Mouse (Mus musculus): Measurements from ENCODE around the gene Ndufb5. TPM values are rescaled to one million over a fixed set of nuclear protein-coding genes. Genes with fewer than 3 reads are reported as not detected.
"Not testable (repeated sequence)": the region's sequence is repeated elsewhere in the genome, so short reads cannot be mapped to it uniquely, and the experiment has no call there.

The Ndufb5 gene
- polyA plus RNA-seq, 1 experiment = 333 TPM

DNA sequence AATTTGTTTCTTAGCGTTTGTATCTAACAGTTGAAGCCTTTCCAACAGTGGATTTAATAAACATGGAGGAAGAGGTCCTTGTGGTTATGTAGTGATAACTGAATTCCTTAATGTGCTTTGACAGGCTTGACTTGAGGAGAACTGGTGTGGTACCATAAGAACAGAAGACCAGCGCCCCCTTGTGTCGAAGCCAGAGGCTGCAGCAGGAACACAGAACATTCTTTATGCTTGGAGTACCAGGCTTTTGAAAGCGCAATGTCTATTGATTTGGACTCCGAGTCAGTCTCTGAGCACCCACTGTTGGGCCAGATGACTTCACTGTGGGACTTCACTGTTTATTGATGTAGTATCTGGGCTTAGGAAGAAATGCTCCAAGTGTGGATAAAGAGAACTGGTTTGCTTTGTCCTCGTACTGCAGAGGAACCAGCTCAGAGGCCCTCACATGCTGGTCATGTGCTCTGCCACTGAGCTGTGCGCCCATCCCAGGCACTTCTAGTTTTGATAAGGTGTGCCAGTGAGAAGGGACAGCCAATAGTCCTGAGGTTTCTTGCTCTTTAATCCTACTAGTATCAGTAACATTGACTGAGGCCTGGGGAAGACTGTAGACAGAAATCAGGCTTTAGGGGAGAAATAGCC lies 38.4 kb upstream of the Ndufb5 start:
- Histone ChIP-seq H3K27ac (ENCODE audit: insufficient read depth, low read length) (no peak overlapping the region), H3K4me3 (ENCODE audit: insufficient read depth, low read length) (no peak overlapping the region), H3K4me1 (ENCODE audit: control insufficient read depth, insufficient read depth, low read length) (no peaks in the 10 kb centered on the region)
- no peak for TF ChIP-seq POLR2A (IDR thresholded peaks at IDR 0.05; ENCODE audit: extremely low read depth, insufficient read depth, low read length)
- peak; percentile 98 for TF ChIP-seq CTCF (IDR thresholded peaks at IDR 0.05; ENCODE audit: extremely low read depth, insufficient read depth, low read length)

DNA sequence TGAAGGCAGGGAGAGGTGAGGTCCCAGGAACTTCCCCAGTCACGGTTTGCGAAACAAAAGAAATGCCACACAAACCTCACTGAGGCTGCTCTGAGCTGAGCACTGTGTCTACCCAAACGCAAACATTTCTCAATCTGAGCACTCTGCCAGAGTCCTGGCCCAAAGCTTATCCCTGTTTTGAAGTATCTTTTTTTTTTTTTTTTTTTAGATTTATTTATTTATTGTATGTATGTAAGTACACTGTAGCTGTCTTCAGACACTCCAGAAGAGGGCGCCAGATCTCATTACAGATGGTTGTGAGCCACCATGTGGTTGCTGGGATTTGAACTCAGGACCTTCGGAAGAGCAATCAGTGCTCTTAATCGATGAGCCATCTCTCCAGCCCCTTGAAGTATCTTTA lies 32.8 kb upstream of the Ndufb5 start:
- H3K4me1 ChIP-seq (ENCODE audit: control insufficient read depth, insufficient read depth, low read length); H3K27ac ChIP-seq (ENCODE audit: insufficient read depth, low read length); H3K4me3 ChIP-seq (ENCODE audit: insufficient read depth, low read length): not testable (repeated sequence)

DNA sequence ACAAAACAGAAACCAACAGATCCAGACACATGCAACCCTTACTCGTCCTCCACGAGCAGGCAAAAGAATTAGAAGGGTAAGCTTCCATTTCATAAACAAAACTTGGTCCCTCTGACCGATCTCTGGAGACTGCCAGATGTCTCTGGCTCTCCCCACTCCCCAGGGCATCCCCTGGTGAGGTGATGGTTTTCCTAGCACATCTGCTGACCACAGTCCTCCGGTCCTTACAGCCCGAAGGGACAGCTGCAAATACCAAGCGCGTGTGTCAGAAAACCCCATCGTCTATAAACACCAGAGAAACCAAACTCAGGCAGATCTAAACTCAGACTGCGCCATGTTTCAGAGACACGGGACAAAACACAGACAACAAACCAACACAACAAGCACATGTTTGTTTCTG lies 32.2 kb upstream of the Ndufb5 start:
- H3K27ac ChIP-seq (ENCODE audit: insufficient read depth, low read length); H3K4me1 ChIP-seq (ENCODE audit: control insufficient read depth, insufficient read depth, low read length); H3K4me3 ChIP-seq (ENCODE audit: insufficient read depth, low read length): not testable (repeated sequence)

DNA sequence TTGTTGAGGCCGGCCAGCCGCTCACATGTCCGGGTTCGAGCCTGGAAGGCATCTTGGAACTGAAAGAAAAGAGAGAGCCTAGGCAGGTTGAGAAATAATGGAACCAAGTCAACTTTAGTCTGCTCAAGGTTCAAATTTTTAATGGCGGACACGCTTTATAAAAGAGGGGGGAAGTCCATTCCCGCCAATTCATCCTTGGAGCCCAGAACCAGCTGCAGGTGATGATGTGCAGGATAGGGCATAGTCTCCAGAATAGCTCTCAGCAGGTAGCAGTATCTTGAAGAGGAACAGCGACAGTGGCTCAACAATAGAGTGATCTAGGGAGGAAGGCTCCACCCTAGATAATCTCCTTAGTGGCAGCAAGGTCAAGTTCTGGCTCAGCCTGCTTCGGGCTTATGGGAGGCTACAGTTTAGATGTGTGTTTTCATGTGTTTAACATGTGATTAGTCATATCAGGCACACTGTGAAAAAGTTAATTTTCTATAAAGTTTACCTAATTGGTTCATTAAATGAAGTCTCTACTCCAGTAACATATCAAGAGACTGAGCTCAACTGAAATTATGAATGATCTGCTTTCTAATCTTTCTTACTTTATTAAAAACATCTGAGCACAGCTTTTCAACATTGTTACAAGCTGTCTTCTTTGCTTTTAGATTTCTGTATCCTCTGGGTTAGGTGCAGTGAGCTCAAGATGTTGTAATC lies 31.0 kb upstream of the Ndufb5 start, which contains the start of gene Actl6a:
Actl6a (plus strand) TSS at position 652 of the 702 bp plus-strand sequence.
- not testable (repeated sequence) for H3K27ac ChIP-seq (ENCODE audit: insufficient read depth, low read length)

DNA sequence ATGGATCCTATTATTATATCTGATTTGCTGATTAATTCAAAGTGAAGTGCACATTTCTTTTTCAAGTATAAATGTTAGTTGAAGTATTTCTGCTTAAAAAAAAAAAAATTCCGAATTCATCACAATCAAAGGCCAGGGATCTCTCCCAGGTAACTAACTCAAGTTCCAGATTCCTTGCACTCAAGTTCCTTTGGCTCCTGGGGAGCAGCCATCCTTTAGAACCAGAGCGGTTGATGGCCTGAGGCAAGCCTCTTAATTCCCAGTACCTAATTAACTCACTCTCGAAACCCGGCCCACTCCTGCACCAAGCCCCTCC lies 28.8 kb upstream of the Ndufb5 start:
- H3K27ac ChIP-seq (ENCODE audit: insufficient read depth, low read length) = no peak overlapping the region
- H3K4me3 ChIP-seq (ENCODE audit: insufficient read depth, low read length) = peak overlapping the region; percentile 87
- H3K4me1 ChIP-seq (ENCODE audit: control insufficient read depth, insufficient read depth, low read length) = no peaks in the 10 kb centered on the region
- TF ChIP-seq CTCF (IDR thresholded peaks at IDR 0.05; ENCODE audit: extremely low read depth, insufficient read depth, low read length) (no peak), POLR2A (IDR thresholded peaks at IDR 0.05; ENCODE audit: extremely low read depth, insufficient read depth, low read length) (no peak)

More for the DNA sequence above, 31.0 kb upstream of the Ndufb5 start, which contains the start of gene Actl6a:
- H3K4me3 ChIP-seq (ENCODE audit: insufficient read depth, low read length); H3K4me1 ChIP-seq (ENCODE audit: control insufficient read depth, insufficient read depth, low read length): not testable (repeated sequence)

DNA sequence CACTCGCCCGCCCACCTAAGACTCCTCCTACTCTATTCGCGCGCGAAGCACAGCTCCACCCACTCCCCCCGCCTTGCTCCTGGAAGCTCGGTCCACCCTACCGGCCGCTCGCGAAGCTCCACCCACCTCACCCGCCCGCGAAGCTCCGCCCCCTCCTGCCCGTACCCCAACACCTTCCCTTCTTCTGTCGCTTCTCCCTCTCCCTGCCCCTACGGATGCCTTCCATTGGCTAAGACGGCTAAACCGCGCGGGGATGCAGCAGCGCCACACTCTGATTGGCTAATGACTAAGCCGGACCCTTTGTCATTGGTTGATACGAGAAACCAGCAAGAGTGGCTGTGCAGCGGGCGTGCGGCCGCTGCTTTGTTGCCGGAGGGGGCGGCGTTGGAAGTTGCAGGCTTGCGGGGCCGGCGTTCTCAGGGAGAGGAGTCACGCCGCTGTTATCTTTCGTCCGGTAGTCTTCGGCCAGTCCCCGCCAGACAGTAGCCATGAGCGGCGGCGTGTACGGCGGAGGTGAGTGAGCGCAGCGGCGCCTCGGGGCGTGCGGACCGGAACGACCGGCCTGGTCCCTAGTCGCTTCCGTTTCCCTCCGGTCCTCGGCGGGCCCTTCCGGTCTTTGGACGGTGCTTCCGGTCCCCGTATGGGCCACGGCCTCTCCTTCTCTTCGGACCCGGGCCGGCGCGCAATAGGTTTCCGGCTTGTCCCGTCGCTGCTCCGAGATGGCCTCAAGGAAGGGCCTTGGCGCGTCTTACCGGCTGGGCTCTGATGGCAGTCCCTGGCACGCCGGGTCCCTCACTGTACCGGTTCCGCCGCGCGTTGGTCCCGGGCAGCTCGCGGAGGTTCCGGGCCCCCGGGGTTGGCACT lies 28.2 kb upstream of the Ndufb5 start:
- TF ChIP-seq POLR2A (IDR thresholded peaks at IDR 0.05; ENCODE audit: extremely low read depth, insufficient read depth, low read length) (0 out of 2 replicates have a peak, but pooled peaks have one; percentile 43), CTCF (IDR thresholded peaks at IDR 0.05; ENCODE audit: extremely low read depth, insufficient read depth, low read length) (no peak)
- H3K4me3 ChIP-seq (ENCODE audit: insufficient read depth, low read length) = peak overlapping the region; percentile 87
- H3K27ac ChIP-seq (ENCODE audit: insufficient read depth, low read length) = no peak overlapping the region
- H3K4me1 ChIP-seq (ENCODE audit: control insufficient read depth, insufficient read depth, low read length) = no peaks in the 10 kb centered on the region

GRCm38 (mm10) chr3:32709388-32709787 lies 27.4 kb upstream of the Ndufb5 start:
- no peak for TF ChIP-seq POLR2A (IDR thresholded peaks at IDR 0.05; ENCODE audit: extremely low read depth, insufficient read depth, low read length)
- TF ChIP-seq CTCF (IDR thresholded peaks at IDR 0.05; ENCODE audit: extremely low read depth, insufficient read depth, low read length) = no peak
- no peaks in the 10 kb centered on the region for H3K4me1 ChIP-seq (ENCODE audit: control insufficient read depth, insufficient read depth, low read length)
- H3K27ac ChIP-seq (ENCODE audit: insufficient read depth, low read length) = no peak overlapping the region
- H3K4me3 ChIP-seq (ENCODE audit: insufficient read depth, low read length) = peak overlapping the region; percentile 87

- H3K4me1 ChIP-seq (ENCODE audit: control insufficient read depth, insufficient read depth, low read length) = no peaks in the 10 kb centered on the region
- no peak overlapping the region for H3K4me3 ChIP-seq (ENCODE audit: insufficient read depth, low read length)
- TF ChIP-seq POLR2A (IDR thresholded peaks at IDR 0.05; ENCODE audit: extremely low read depth, insufficient read depth, low read length) = no peak
- TF ChIP-seq CTCF (IDR thresholded peaks at IDR 0.05; ENCODE audit: extremely low read depth, insufficient read depth, low read length) = no peak
- no peak overlapping the region for H3K27ac ChIP-seq (ENCODE audit: insufficient read depth, low read length)
These were observed 23.1 kb upstream of the Ndufb5 start for GRCm38 (mm10) chr3:32713711-32714110.

GRCm38 (mm10) chr3:32717403-32717802 lies 19.4 kb upstream of the Ndufb5 start:
- H3K4me1 ChIP-seq (ENCODE audit: control insufficient read depth, insufficient read depth, low read length); H3K27ac ChIP-seq (ENCODE audit: insufficient read depth, low read length); H3K4me3 ChIP-seq (ENCODE audit: insufficient read depth, low read length): not testable (repeated sequence)

DNA sequence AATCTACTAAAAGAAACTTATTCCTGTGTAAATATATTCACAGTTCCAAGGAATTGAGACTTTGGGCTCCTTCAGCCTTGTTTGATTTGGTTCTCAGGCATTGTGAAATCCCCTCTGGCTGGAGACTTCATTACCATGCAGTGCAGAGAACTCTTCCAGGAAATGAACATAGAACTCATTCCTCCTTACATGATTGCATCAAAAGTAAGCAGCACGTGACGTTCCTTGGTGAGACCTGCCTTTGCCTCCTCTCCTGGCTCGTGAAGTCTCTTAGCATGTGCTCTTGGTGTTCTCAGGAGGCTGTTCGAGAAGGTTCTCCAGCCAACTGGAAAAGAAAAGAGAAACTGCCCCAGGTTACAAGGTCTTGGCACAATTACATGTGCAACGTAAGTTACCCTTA lies 18.5 kb upstream of the Ndufb5 start:
- Histone ChIP-seq H3K27ac (ENCODE audit: insufficient read depth, low read length) (no peak overlapping the region), H3K4me1 (ENCODE audit: control insufficient read depth, insufficient read depth, low read length) (no peaks in the 10 kb centered on the region), H3K4me3 (ENCODE audit: insufficient read depth, low read length) (no peak overlapping the region)
- TF ChIP-seq POLR2A (IDR thresholded peaks at IDR 0.05; ENCODE audit: extremely low read depth, insufficient read depth, low read length) (no peak), CTCF (IDR thresholded peaks at IDR 0.05; ENCODE audit: extremely low read depth, insufficient read depth, low read length) (no peak)
